Mouse (Mus musculus) bone marrow, adult 2 months (tissue): Measurements from ENCODE around the gene Fanci.

Experiments
- CTCF ChIP-seq: fragments of 200-500 bp; IDR thresholded peaks from 2 replicates; pipeline ENCODE4 v1.5.1; 2011; ENCODE audit warnings: low read length, control low read depth; ENCODE audit not compliant: control insufficient read depth, insufficient read depth
- POLR2A ChIP-seq: fragments of 200-500 bp; IDR thresholded peaks from 2 replicates; pipeline ENCODE4 v1.6.1; 2011; ENCODE audit warnings: low read depth, mild to moderate bottlenecking, control low read depth, low read length, borderline replicate concordance; ENCODE audit not compliant: control insufficient read depth

DNA sequence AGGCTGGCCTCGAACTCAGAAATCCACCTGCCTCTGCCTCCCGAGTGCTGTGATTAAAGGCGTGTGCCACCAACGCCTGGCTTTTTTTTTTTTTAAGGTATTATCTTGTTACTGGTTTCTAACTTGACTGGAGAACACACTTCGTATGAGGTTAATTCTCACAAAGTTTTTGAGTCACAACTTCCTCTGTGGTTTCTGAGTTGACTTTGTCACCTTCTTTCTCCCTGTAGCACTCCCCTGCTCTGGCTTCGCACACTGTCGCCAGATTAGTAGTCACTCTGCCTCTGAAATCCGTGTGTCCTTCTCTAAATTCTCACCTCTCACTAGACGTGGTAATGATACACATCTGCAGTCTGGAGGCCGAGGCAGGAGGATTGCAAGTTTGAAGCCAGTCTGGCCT, 31.1 kb downstream of the Fanci start:
- TF ChIP-seq CTCF (no peak), POLR2A (no peak)
